Mouse (Mus musculus) liver, postnatal 0 days (tissue): ENCODE data around the gene Trappc4.

ENCODE experiments used
- CTCF ChIP-seq: sonication (generic); IDR thresholded peaks from 2 replicates; pipeline ENCODE4 v1.5.1; 2016; ENCODE audit warnings: antibody characterized with exemption, low read depth
- EP300 ChIP-seq: IDR thresholded peaks from 2 replicates; pipeline ENCODE4 v1.6.1; 2016; ENCODE audit warnings: antibody characterized with exemption, low read depth, mild to moderate bottlenecking

DNA sequence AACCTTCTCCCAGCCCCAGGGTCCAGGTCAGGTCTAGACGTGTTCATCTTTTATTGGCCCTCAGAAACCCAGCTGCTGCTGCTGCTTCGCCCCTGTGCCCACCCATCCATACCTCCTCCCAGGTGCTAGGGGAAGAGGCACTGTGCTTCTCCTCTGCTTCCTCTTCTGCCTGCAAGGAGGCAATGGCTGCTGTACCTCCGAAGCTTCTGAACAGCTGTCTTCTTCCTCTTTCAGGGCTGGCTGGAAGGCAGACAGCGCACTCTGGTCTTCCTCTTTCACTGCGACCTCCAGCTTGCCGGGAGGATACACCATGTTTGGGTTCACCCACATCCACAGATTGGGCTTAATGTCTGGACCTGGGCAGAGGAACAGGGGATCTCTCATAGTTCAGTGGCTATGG is 28.3 kb upstream of the Trappc4 start:
- TF ChIP-seq CTCF: no peak
- TF ChIP-seq EP300: no peak
